Mouse (Mus musculus) hematopoietic stem cell, adult 5-6 weeks (primary cell): ENCODE results near the gene Limd2. TPM values are rescaled to one million over a fixed set of nuclear protein-coding genes. Genes with fewer than 3 reads are reported as not detected.
A peak's percentile ranks its signal among the peaks of the same experiment; 100 is the strongest.
"Not testable (repeated sequence)": the region's sequence is repeated elsewhere in the genome, so short reads cannot be mapped to it uniquely, and the experiment has no call there.

ENCODE experiments used
- ATAC-seq, 2 experiments: fragments of 125-278 bp in 1 of 2; replicated peaks in 1 of 2; 2 replicates each; pipeline ENCODE4 v1.8.0; 2016 to 2017; ENCODE audit warnings: inconsistent platforms in 2 of 2, mild to moderate bottlenecking in 2 of 2, moderate number of reproducible peaks in 2 of 2, low read depth in 1 of 2, moderate TSS enrichment in 1 of 2; ENCODE audit not compliant: low FRiP score in 2 of 2, poor library complexity in 2 of 2, severe bottlenecking in 2 of 2, insufficient read depth in 1 of 2, low TSS enrichment in 1 of 2
- total RNA-seq: library from RNA; stranded (forward); fragments of 172-1452, 232-1000 nt; gene quantifications from 2 replicates; pipeline ENCODE4 v1.2.3, GENCODE M21; 2017

Gene Limd2
- 39.7 and 57.2 TPM in 2 replicates for total RNA-seq

DNA sequence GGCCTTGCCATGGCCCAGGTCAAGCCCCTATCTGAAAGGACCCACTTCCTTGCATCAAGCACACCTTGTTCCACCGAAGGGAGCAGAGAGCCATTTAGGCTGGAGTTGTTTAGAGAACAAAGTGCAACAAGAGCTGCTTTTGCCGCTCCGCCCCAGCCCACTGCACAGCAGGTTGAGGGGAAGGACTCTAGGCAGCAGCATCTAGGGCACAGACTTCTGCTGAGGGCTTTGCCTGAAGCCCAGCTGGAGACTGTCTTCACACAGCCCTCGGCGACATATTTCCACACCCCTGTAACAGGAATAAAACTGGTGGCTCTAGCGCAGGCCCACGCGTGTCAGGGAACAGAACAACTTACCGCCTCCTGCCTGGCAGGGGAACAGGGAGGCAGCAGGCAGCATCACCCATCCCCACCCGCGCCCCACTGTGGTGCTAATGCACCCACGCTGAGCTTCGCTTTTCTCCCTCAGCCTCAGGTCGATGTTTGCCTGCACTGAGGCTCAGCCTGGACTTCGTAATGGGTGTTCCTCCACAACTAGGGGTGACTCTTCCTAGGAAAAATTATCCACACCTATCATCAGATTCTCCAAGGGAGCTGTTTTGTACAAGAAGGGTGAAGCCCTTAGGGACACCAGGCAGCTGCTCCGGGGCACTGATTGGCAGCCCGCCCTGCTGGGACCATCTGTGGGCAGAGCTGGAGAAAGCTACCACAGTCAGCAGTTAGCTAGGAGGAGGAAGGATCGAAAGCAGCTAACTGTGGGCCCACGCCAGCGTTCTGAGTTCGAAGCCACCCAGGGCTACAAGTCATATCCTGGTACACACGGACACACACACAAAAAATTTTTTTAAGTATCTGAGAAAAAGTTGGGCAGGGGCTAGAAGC lies at the start of gene Limd2, which contains the start of gene Gm10840:
Gene Limd2 (minus strand): TSS at position 20 of the 881 bp plus-strand sequence.
Gene Gm10840 (plus strand): TSS at position 10 of the 881 bp plus-strand sequence.
- peak; percentile 18 to 27 for ATAC-seq

DNA sequence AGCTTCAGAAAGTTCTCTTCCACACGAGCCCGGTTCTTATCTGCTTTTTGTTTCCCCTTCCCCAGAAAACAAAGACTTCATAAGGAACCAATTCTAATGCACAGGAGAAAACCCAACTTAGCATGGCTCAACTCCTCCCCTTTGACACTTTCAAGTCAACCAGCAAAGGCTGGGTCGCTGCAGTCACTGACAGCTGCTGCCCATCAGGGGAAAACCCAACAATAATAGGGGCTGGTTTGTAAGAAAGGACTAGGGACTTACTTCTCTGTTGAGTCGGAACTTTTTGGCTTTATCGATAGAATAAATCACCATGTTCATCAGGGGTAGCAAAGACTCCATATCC lies 41.4 kb upstream of the Limd2 start, which contains the start of gene Strada:
Gene Strada (minus strand): TSS at position 46 of the 343 bp plus-strand sequence.
- 0 out of 4 replicates have a peak, but pooled peaks of 1 of the 2 experiments have one; percentile 41 for ATAC-seq

DNA sequence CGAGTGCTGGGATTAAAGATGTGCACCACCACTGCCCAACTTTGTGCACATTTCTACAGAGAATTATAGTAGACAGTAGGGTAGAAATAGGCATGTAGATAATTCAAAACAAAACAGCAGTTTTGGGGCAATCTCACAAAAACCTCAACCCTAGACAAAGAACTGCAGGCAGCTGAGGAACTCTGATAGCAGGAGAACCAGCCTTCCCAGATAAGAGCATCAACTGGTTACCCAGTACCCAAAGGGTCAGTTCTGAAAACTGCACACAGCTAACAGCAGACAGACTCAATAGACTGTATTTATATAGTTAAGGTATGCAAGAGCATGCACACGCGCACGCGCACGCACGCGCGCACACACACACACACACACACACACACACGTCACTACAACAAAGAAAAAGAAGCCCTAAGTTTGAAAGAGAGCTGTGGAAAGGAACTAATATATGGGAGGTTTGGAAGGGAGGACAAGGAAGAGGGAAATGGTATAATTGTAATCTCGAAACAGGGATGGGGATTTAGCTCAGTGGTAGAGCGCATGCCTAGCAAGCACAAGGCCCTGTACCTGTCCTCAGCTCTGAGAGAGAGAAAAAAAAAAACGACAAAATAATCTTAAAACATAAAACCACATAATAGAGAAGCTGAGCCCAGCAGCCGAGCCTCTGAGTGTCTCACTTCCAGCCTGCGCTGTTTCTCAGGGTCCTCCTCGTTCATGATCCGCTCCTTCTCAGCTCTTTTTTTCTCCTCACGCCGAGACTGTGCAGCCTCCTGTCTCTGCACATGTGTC lies 40.9 kb upstream of the Limd2 start:
- ATAC-seq: 0 out of 4 replicates have a peak, but pooled peaks of 1 of the 2 experiments have one; percentile 20

- peak in 1 of 2 experiments; percentile 29; a peak in 1 of 4 replicates for ATAC-seq
These were observed 40.1 kb upstream of the Limd2 start for GRCm38 (mm10) chr11:106200756-106201155.

DNA sequence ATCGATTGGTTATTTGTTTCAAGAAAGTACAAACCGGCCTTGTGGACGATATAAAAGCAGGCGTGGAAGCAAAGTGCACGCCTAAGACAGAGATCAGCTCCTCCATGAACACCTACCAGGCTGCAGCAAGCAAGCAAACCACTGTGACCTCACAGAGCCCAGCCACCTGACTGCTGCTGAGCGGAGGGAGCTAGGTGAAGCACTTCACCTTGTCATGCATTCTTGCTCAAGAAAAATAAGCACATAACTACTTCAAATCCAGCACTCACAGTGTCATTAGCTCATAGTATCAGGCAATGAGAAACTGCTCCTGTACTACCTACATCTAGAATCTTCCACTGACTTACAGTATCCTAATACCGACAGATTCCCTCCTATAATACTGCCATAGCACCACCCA lies 39.3 kb upstream of the Limd2 start:
- not testable (repeated sequence) for ATAC-seq

- ATAC-seq: no peak
These were observed 37.6 kb upstream of the Limd2 start for GRCm38 (mm10) chr11:106198277-106198676.

GRCm38 (mm10) chr11:106195341-106195740 lies 34.7 kb upstream of the Limd2 start:
- ATAC-seq: no peak

GRCm38 (mm10) chr11:106194891-106195290 lies 34.2 kb upstream of the Limd2 start:
- ATAC-seq: no peak

DNA sequence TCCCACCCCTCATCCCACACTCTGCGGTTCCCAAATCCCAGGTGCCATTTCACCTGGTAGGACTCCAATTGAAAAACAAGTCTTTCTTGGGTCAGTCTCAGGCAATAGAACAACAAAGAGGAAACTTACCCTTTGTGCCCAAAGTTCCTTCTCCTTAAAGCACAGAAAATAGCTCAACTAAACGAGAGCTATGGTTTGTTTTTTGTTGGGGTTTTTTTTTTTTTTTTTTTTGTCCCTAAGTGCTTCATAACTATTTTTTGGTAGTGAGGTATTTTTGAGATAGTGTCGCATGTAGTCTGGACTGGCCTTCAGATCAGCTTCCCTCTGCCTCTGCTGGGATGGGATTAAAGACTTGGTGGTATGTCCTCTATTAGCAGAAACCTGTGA lies 33.5 kb upstream of the Limd2 start:
- ATAC-seq: no peak

DNA sequence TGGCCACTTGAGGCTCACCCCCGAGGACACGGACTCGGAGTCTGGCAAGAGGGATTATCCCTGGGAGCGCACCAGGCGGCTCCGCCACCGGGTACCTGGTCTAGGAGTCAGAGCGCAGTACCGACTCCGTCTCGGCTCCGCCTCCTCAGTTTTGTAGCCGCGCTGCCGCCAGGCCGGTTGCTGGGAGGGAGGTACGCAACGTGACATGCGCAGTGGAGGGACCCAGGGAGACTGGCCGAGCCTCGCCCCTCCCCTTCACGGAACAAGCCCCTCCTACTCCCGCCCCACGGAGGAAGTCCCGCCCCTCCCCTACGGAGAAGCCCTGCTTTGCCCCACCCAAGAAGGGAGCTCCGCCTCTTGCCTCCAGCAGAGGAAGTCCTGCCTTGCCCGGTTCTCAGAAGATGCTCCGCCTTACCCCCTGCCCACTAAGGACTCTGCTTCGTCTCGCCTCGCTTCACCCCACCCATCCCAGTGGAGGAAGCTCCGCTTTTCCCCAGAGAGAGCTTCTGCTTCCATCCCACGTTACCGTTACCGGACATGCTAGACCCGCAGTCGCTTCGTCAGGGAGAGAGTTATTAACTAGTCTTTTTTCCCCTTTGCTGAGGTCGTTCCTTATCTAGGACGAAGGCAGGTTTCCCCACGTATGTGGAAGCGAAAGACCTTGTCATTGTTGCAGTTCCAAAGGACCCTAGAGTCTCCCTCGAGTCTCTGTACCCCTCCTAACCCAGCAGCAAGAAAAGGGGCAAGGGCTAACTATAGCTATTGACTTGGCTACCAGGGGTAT lies 32.9 kb upstream of the Limd2 start:
- peak; percentile 95 to 96 for ATAC-seq

- peak; percentile 18 to 33; a peak in 2 of 4 replicates for ATAC-seq
These were observed 32.2 kb upstream of the Limd2 start for GRCm38 (mm10) chr11:106192657-106193370.

GRCm38 (mm10) chr11:106192241-106192640 lies 31.6 kb upstream of the Limd2 start:
- ATAC-seq: no peak

DNA sequence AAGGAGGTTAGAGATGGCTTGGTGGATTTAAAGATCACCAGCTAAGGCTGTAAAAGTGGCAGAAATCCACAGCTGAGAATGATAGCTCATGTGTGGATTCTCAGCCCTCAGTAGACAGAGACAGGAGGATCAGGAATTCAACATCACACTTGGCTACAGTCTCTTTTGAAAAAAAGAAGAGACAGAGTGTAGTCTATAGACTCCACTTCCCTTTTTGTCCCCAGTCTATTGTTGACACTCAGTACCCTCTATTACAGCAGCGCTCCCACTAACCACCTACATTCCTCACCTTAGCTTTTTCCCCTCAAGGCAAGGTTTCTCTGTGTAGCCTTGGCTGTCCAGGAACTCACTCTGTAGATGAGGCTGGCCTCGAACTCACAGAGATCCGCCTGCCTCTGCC lies 31.1 kb upstream of the Limd2 start:
- no peak for ATAC-seq

DNA sequence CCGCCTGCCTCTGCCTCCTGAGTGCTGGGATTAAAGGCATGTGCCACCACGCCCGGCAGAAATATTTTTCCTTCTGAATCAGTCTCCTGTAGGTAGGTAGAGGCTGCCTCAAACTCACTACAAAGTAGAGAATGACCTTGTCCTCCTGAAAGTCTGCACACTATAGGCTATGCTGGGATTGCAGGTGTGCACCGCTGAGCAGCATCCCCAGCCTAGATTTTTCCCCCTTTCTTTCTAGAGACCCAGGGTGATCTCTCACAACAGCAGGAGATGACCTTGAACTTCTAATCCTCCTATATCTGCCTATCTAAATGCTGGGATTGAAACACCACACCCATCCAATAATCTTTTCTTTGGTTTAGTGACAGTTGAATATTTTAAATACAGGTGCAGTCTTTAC lies 26.7 kb upstream of the Limd2 start:
- ATAC-seq: no peak

DNA sequence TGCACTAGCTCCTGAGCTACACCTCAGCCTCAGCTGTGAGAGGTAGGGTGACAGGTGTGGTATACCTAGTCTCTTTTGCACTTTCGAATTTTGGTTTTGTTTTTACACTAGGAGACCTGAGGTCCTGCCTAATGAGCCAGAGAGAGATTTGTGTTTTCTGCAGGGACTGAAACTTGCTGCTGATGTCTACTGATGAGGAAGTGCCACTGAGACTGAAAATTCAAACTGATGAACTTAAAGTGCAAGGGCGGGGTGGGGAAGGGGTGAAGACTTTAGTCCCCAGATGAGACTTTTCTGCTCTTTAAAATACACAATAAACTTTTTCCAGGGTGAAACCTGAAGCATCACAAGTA lies 19.8 kb upstream of the Limd2 start:
- no peak for ATAC-seq

DNA sequence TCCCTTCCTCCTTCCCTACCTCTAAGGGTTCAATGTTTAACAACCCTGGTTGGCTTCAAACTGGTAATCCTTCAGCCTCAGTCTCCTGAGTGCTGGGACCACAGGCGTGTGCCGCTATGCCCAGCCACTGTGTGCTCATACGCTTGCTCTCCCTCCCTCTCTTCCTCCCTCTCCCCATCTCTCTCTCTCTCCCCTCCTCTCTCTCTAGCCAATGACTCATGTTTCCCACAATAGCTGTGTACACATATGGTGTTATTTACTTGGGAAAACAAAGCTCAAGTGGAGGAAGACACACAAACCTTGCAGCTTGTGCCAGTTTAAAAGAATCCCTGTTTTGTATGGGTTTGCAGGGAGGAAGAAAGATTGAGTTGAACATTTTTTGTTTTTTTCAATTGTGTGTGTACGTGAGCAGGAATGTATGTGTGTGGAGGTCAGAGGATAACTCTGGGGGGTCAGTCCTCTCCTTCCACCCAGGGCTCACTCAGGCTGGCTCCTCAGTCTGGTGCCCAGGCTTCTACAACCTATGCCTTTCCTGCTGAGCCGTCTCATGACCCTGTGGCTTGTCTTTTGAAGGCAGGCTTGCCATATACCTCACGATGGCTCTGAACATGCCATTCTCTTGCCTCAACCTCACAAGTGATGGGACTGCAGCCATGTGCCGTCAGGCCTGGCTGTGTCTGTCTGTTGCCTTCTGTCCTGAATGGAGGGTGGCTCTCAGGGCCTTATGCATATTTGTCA lies 19.2 kb upstream of the Limd2 start:
- no peak for ATAC-seq
